Mouse (Mus musculus): ENCODE measurements around the gene Naxd. TPM values are rescaled to one million over a fixed set of nuclear protein-coding genes. Genes with fewer than 3 reads are reported as not detected.

Gene Naxd
- total and polyA plus RNA-seq, 2 experiments from 2014 or later, result 115 to 125 TPM

GRCm38 (mm10) chr8:11540182-11540581 lies 42.9 kb downstream of the Naxd start:
- no peak for TF ChIP-seq CTCF (IDR thresholded peaks at IDR 0.05; ENCODE audit: low read depth)
- no peak overlapping the region for H3K4me2 ChIP-seq (ENCODE audit: low read depth, low read length)
- ATAC-seq (no peak), DNase-seq (ENCODE audit: low spot score) (no peak)
- H3K27me3 ChIP-seq (ENCODE audit: insufficient read depth, low read length), result no peaks in the 10 kb centered on the region
- H3K9me3 ChIP-seq (ENCODE audit: low read length), result no peaks in the 10 kb centered on the region
- H3K4me3 ChIP-seq (ENCODE audit: low read length), result no peak overlapping the region
- peaks cover 22% of the 10 kb centered on the region for H3K36me3 ChIP-seq (ENCODE audit: insufficient read depth, low read length)
- 94% methylated on average over 8 of the region's 8 CpGs for WGBS
- no peak overlapping the region for H3K27ac ChIP-seq
- H3K4me1 ChIP-seq (ENCODE audit: insufficient read depth, low read length), result no peaks in the 10 kb centered on the region
- no peak overlapping the region for H3K9ac ChIP-seq (replicated peaks; ENCODE audit: low read length)

- no peaks in the 10 kb centered on the region for H3K27me3 ChIP-seq (ENCODE audit: insufficient read depth, low read length)
- H3K9me3 ChIP-seq (ENCODE audit: low read length), result no peaks in the 10 kb centered on the region
- H3K4me1 ChIP-seq (ENCODE audit: insufficient read depth, low read length), result no peaks in the 10 kb centered on the region
- H3K4me2 ChIP-seq (ENCODE audit: low read depth, low read length), result no peak overlapping the region
- H3K36me3 ChIP-seq (ENCODE audit: insufficient read depth, low read length), result peaks cover 26% of the 10 kb centered on the region
- no peak for TF ChIP-seq CTCF (IDR thresholded peaks at IDR 0.05; ENCODE audit: low read depth)
- no peak for ATAC-seq
- H3K27ac ChIP-seq, result no peak overlapping the region
- no peak for DNase-seq (ENCODE audit: low spot score)
- no peak overlapping the region for H3K4me3 ChIP-seq (ENCODE audit: low read length)
- 92% methylated on average over 12 of the region's 12 CpGs for WGBS
- H3K9ac ChIP-seq (replicated peaks; ENCODE audit: low read length), result no peak overlapping the region
These were observed 44.7 kb downstream of the Naxd start for GRCm38 (mm10) chr8:11542031-11542430.

- Histone ChIP-seq H3K9ac (replicated peaks; ENCODE audit: low read length) (no peak overlapping the region), H3K4me3 (ENCODE audit: low read length) (no peak overlapping the region), H3K4me2 (ENCODE audit: low read depth, low read length) (no peak overlapping the region), H3K36me3 (ENCODE audit: insufficient read depth, low read length) (peaks cover 26% of the 10 kb centered on the region), H3K27me3 (ENCODE audit: insufficient read depth, low read length) (no peaks in the 10 kb centered on the region), H3K27ac (no peak overlapping the region), H3K9me3 (ENCODE audit: low read length) (no peaks in the 10 kb centered on the region), H3K4me1 (ENCODE audit: insufficient read depth, low read length) (no peaks in the 10 kb centered on the region)
- ATAC-seq (no peak), DNase-seq (ENCODE audit: low spot score) (no peak)
- no peak for TF ChIP-seq CTCF (IDR thresholded peaks at IDR 0.05; ENCODE audit: low read depth)
- 80% methylated on average over 4 of the region's 4 CpGs for WGBS
These were observed 45.6 kb downstream of the Naxd start for GRCm38 (mm10) chr8:11542866-11543265.

GRCm38 (mm10) chr8:11544386-11544785 lies 47.1 kb downstream of the Naxd start:
- peak; percentile 69 for TF ChIP-seq CTCF (IDR thresholded peaks at IDR 0.05; ENCODE audit: low read depth)
- Histone ChIP-seq H3K9ac (replicated peaks; ENCODE audit: low read length) (no peak overlapping the region), H3K36me3 (ENCODE audit: insufficient read depth, low read length) (peaks cover 26% of the 10 kb centered on the region), H3K27me3 (ENCODE audit: insufficient read depth, low read length) (no peaks in the 10 kb centered on the region), H3K9me3 (ENCODE audit: low read length) (no peaks in the 10 kb centered on the region), H3K27ac (no peak overlapping the region), H3K4me2 (ENCODE audit: low read depth, low read length) (no peak overlapping the region), H3K4me1 (ENCODE audit: insufficient read depth, low read length) (no peaks in the 10 kb centered on the region), H3K4me3 (ENCODE audit: low read length) (no peak overlapping the region)
- ATAC-seq (no peak), DNase-seq (ENCODE audit: low spot score) (peak; percentile 22)
- 53% methylated on average over 3 of the region's 3 CpGs for WGBS

GRCm38 (mm10) chr8:11547063-11547462 lies 49.8 kb downstream of the Naxd start:
- ATAC-seq (no peak), DNase-seq (ENCODE audit: low spot score) (no peak)
- peak; percentile 58 for TF ChIP-seq CTCF (IDR thresholded peaks at IDR 0.05; ENCODE audit: low read depth)
- Histone ChIP-seq H3K27me3 (ENCODE audit: insufficient read depth, low read length) (no peaks in the 10 kb centered on the region), H3K36me3 (ENCODE audit: insufficient read depth, low read length) (peaks cover 4% of the 10 kb centered on the region), H3K4me2 (ENCODE audit: low read depth, low read length) (no peak overlapping the region), H3K4me3 (ENCODE audit: low read length) (no peak overlapping the region), H3K9ac (replicated peaks; ENCODE audit: low read length) (no peak overlapping the region), H3K4me1 (ENCODE audit: insufficient read depth, low read length) (no peaks in the 10 kb centered on the region), H3K9me3 (ENCODE audit: low read length) (no peaks in the 10 kb centered on the region), H3K27ac (no peak overlapping the region)
- WGBS, result 69% methylated on average over 6 of the region's 6 CpGs

GRCm38 (mm10) chr8:11549706-11550105 lies 52.4 kb downstream of the Naxd start:
- H3K36me3 ChIP-seq (ENCODE audit: insufficient read depth, low read length), result 0 out of 2 replicates have a peak, but pooled peaks cover 4% of the 10 kb centered on the region
- WGBS, result 17% methylated on average over 7 of the region's 7 CpGs
- no peak overlapping the region; the same call in 1 of the 2 replicates for H3K9ac ChIP-seq (replicated peaks; ENCODE audit: low read length)
- no peak for ATAC-seq
- DNase-seq (ENCODE audit: low spot score), result peak; percentile 77
- H3K4me3 ChIP-seq (ENCODE audit: low read length), result peak overlapping the region; percentile 73
- TF ChIP-seq CTCF (IDR thresholded peaks at IDR 0.05; ENCODE audit: low read depth), result peak; percentile 75
- H3K4me2 ChIP-seq (ENCODE audit: low read depth, low read length), result peak overlapping the region; percentile 82
- peaks cover 5% of the 10 kb centered on the region; the same call in 1 of the 2 replicates for H3K4me1 ChIP-seq (ENCODE audit: insufficient read depth, low read length)
- H3K27me3 ChIP-seq (ENCODE audit: insufficient read depth, low read length), result no peaks in the 10 kb centered on the region
- peak overlapping the region; percentile 88; the same call in 1 of the 2 replicates for H3K27ac ChIP-seq
- H3K9me3 ChIP-seq (ENCODE audit: low read length), result no peaks in the 10 kb centered on the region

GRCm38 (mm10) chr8:11550281-11550948 lies 53.1 kb downstream of the Naxd start, which contains the start of gene Cars2:
TSS of gene Cars2 (minus strand) at chr8:11550783.
- under 1% methylated on average over 53 of the region's 53 CpGs for WGBS
- H3K4me3 ChIP-seq (ENCODE audit: low read length), result peak within 1 kb of the TSS; percentile 73
- H3K9ac ChIP-seq (replicated peaks; ENCODE audit: low read length), result peak within 1 kb of the TSS; percentile 81
- ATAC-seq (peak; percentile 59), DNase-seq (ENCODE audit: low spot score) (peak; percentile 91)
- H3K27ac ChIP-seq, result peak within 1 kb of the TSS; percentile 88
- TF ChIP-seq CTCF (IDR thresholded peaks at IDR 0.05; ENCODE audit: low read depth), result no peak
- peaks cover 5% of the 10 kb centered on the region; the same call in 1 of the 2 replicates for H3K4me1 ChIP-seq (ENCODE audit: insufficient read depth, low read length)
- no peaks in the 10 kb centered on the region for H3K9me3 ChIP-seq (ENCODE audit: low read length)
- 0 out of 2 replicates have a peak, but pooled peaks cover 4% of the 10 kb centered on the region for H3K36me3 ChIP-seq (ENCODE audit: insufficient read depth, low read length)
- no peaks in the 10 kb centered on the region for H3K27me3 ChIP-seq (ENCODE audit: insufficient read depth, low read length)
- peak within 1 kb of the TSS; percentile 82 for H3K4me2 ChIP-seq (ENCODE audit: low read depth, low read length)

Data from hindbrain, postnatal 0 days (tissue).